Mouse (Mus musculus) thymus, postnatal 10 days (tissue): ENCODE results near the gene Btg1-ps2.
A peak's percentile ranks its signal among the peaks of the same experiment; 100 is the strongest.
"Not testable (repeated sequence)": the region's sequence is repeated elsewhere in the genome, so short reads cannot be mapped to it uniquely, and the experiment has no call there.

Source experiments
- DNase-seq, 2 experiments: peaks; one replicate each; pipeline ENCODE4 v3.0.0; 2021; ENCODE audit warnings: low spot score in 2 of 2

Btg1-ps2 gene

GRCm38 (mm10) chrX:38043014-38043413, at the start of gene Btg1-ps2:
Gene Btg1-ps2 (minus strand): TSS chrX:38043114.
- not testable (repeated sequence) for DNase-seq

- no peak for DNase-seq
These were observed 42.1 kb upstream of the Btg1-ps2 start, which contains the start of gene Rhox11 for GRCm38 (mm10) chrX:38085041-38085440. Gene Rhox11 (minus strand): TSS chrX:38085141.

GRCm38 (mm10) chrX:38084226-38084625, 41.3 kb upstream of the Btg1-ps2 start:
- peak in 1 of 2 experiments; percentile 17 for DNase-seq

GRCm38 (mm10) chrX:38066175-38066574, 23.3 kb upstream of the Btg1-ps2 start, which contains the start of gene Rhox10:
Gene Rhox10 (plus strand): TSS chrX:38066475.
- no peak for DNase-seq

GRCm38 (mm10) chrX:38061544-38061943, 18.6 kb upstream of the Btg1-ps2 start:
- DNase-seq: no peak

- no peak for DNase-seq
These were observed 3.2 kb downstream of the Btg1-ps2 start for GRCm38 (mm10) chrX:38039666-38040065.

GRCm38 (mm10) chrX:38033841-38034240, 9.1 kb downstream of the Btg1-ps2 start:
- no peak for DNase-seq

- DNase-seq: not testable (repeated sequence)
These were observed 24.3 kb downstream of the Btg1-ps2 start, which contains the start of gene Btg1-ps1 for GRCm38 (mm10) chrX:38018597-38018996. Gene Btg1-ps1 (minus strand): TSS chrX:38018815.

GRCm38 (mm10) chrX:38008756-38009155, 34.2 kb downstream of the Btg1-ps2 start:
- DNase-seq: no peak
